Mouse (Mus musculus) ES-Bruce4 (cell line): Measurements from ENCODE around the gene Hsd3b1. TPM values are rescaled to one million over a fixed set of nuclear protein-coding genes. Genes with fewer than 3 reads are reported as not detected.

ENCODE experiments used
- H3K27ac ChIP-seq: 2 replicates; pipeline ENCODE4 v1.5.1; 2012; ENCODE audit warnings: low read length, inconsistent platforms; ENCODE audit not compliant: insufficient read depth
- H3K27me3 ChIP-seq: 2 replicates; pipeline ENCODE4 v1.6.1; 2012; ENCODE audit warnings: mild to moderate bottlenecking, low read length, inconsistent platforms; ENCODE audit not compliant: control insufficient read depth, poor library complexity, insufficient read depth, severe bottlenecking
- H3K36me3 ChIP-seq: 2 replicates; pipeline ENCODE4 v1.6.1; 2012; ENCODE audit warnings: inconsistent platforms, mild to moderate bottlenecking, low read length, moderate library complexity; ENCODE audit not compliant: control insufficient read depth, poor library complexity, insufficient read depth, severe bottlenecking
- H3K4me1 ChIP-seq: one replicate; pipeline ENCODE4 v1.8.1; 2011; ENCODE audit warnings: low read length; ENCODE audit not compliant: control insufficient read depth, insufficient read depth
- H3K4me3 ChIP-seq: 2 replicates; pipeline ENCODE4 v1.5.1; 2011; ENCODE audit warnings: low read depth, mild to moderate bottlenecking, low read length
- H3K9ac ChIP-seq: 2 replicates; pipeline ENCODE4 v1.6.1; 2012; ENCODE audit warnings: low read depth, mild to moderate bottlenecking, inconsistent platforms; ENCODE audit not compliant: poor library complexity, severe bottlenecking
- H3K9me3 ChIP-seq: replicated peaks from 2 replicates; pipeline ENCODE4 v1.6.1; 2012; ENCODE audit warnings: mild to moderate bottlenecking, low read length, inconsistent platforms; ENCODE audit not compliant: control insufficient read depth, poor library complexity, insufficient read depth, severe bottlenecking
- CTCF ChIP-seq: IDR thresholded peaks from one replicate; pipeline ENCODE4 v1.8.1; 2011; ENCODE audit warnings: low read depth, low read length
- EP300 ChIP-seq: IDR thresholded peaks from 2 replicates; pipeline ENCODE4 v1.6.1; 2011; ENCODE audit warnings: low read depth, low read length; ENCODE audit not compliant: insufficient read depth
- POLR2A ChIP-seq: IDR thresholded peaks from one replicate; pipeline ENCODE4 v1.8.1; 2011; ENCODE audit warnings: low read length; ENCODE audit not compliant: insufficient read depth
- polyA plus RNA-seq: library from polyadenylated mRNA; stranded (reverse); fragments of >200 nt; gene quantifications from 2 replicates; pipeline ENCODE4 v1.2.4, GENCODE M21; 2011; ENCODE audit warnings: low read depth; ENCODE audit not compliant: missing spikeins, insufficient read depth, insufficient read length

Hsd3b1 gene
- polyA plus RNA-seq, 1 experiment = not detected

- Histone ChIP-seq H3K9ac (no peak overlapping the region), H3K27me3 (no peaks in the 10 kb centered on the region; the same call in 1 of the 2 replicates), H3K36me3 (no peaks in the 10 kb centered on the region), H3K27ac (no peak overlapping the region), H3K4me3 (no peak overlapping the region), H3K4me1 (no peaks in the 10 kb centered on the region), H3K9me3 (no peaks in the 10 kb centered on the region)
- TF ChIP-seq EP300 = no peak
- no peak for TF ChIP-seq CTCF
- no peak for TF ChIP-seq POLR2A
Observed at GRCm38 (mm10) chr3:98880831-98881230, 21.2 kb upstream of the Hsd3b1 start.

GRCm38 (mm10) chr3:98880216-98880615, 20.6 kb upstream of the Hsd3b1 start:
- TF ChIP-seq CTCF = no peak
- TF ChIP-seq POLR2A = no peak
- TF ChIP-seq EP300 = no peak
- Histone ChIP-seq H3K4me3 (no peak overlapping the region), H3K4me1 (no peaks in the 10 kb centered on the region), H3K36me3 (no peaks in the 10 kb centered on the region), H3K27ac (no peak overlapping the region), H3K9me3 (no peaks in the 10 kb centered on the region), H3K27me3 (no peaks in the 10 kb centered on the region; the same call in 1 of the 2 replicates), H3K9ac (no peak overlapping the region)

- no peak overlapping the region for H3K9ac ChIP-seq
- TF ChIP-seq EP300 = no peak
- TF ChIP-seq CTCF = no peak
- no peak for TF ChIP-seq POLR2A
- no peaks in the 10 kb centered on the region for H3K4me1 ChIP-seq
- H3K4me3 ChIP-seq = no peak overlapping the region
- H3K36me3 ChIP-seq = no peaks in the 10 kb centered on the region
- H3K27me3 ChIP-seq = no peaks in the 10 kb centered on the region
- no peak overlapping the region for H3K27ac ChIP-seq
- no peaks in the 10 kb centered on the region for H3K9me3 ChIP-seq
Observed at GRCm38 (mm10) chr3:98868219-98868618, 8.6 kb upstream of the Hsd3b1 start.

GRCm38 (mm10) chr3:98862800-98863199, 3.2 kb upstream of the Hsd3b1 start:
- no peaks in the 10 kb centered on the region for H3K27me3 ChIP-seq
- no peak overlapping the region for H3K4me3 ChIP-seq
- H3K9me3 ChIP-seq = no peaks in the 10 kb centered on the region
- TF ChIP-seq POLR2A (no peak), CTCF (no peak), EP300 (no peak)
- no peak overlapping the region for H3K9ac ChIP-seq
- no peaks in the 10 kb centered on the region for H3K4me1 ChIP-seq
- H3K27ac ChIP-seq = no peak overlapping the region
- H3K36me3 ChIP-seq = no peaks in the 10 kb centered on the region

GRCm38 (mm10) chr3:98858051-98858450, 1.5 kb downstream of the Hsd3b1 start:
- Histone ChIP-seq H3K4me3 (no peak overlapping the region), H3K9ac (no peak overlapping the region), H3K9me3 (no peaks in the 10 kb centered on the region), H3K27ac (no peak overlapping the region), H3K4me1 (no peaks in the 10 kb centered on the region), H3K27me3 (no peaks in the 10 kb centered on the region), H3K36me3 (no peaks in the 10 kb centered on the region)
- TF ChIP-seq EP300 = no peak
- TF ChIP-seq POLR2A = no peak
- TF ChIP-seq CTCF = no peak

GRCm38 (mm10) chr3:98856892-98857291, 2.7 kb downstream of the Hsd3b1 start:
- Histone ChIP-seq H3K9ac (no peak overlapping the region), H3K27ac (no peak overlapping the region), H3K9me3 (no peaks in the 10 kb centered on the region), H3K36me3 (no peaks in the 10 kb centered on the region), H3K27me3 (no peaks in the 10 kb centered on the region), H3K4me3 (no peak overlapping the region), H3K4me1 (no peaks in the 10 kb centered on the region)
- no peak for TF ChIP-seq EP300
- no peak for TF ChIP-seq POLR2A
- no peak for TF ChIP-seq CTCF
